In genomic region chr9:61101741-61102450, GRCm38 (mm10) we compare ENCODE assay signal across 9 mouse cellular contexts.
DNase-seq lines count a peak whose midpoint lies in the region; ATAC-seq and TF ChIP-seq lines count a peak whose summit lies in the region.
"Had no signal": no experiment of that assay in that cellular context is flagged by ENCODE, and none has a peak within 500 bp of the region (broad histone marks: within the 10 kb centered on the region; RNA-seq: fewer than 3 reads in every experiment).

No protein-coding gene starts in this region.

- no peak for TF ChIP-seq CTCF in Patski (IDR thresholded peaks at IDR 0.05)
- no peak for TF ChIP-seq CTCF in thymus, adult 2 months (IDR thresholded peaks at IDR 0.05; ENCODE audit: borderline replicate concordance, control insufficient read depth, extremely low read depth, insufficient read depth, low read length, poor library complexity)

- H3K4me1 ChIP-seq in forebrain, embryonic 13.5 days, result peaks cover 44% of the 10 kb centered on the region
- H3K4me1 ChIP-seq in limb, embryonic 13.5 days, result peaks cover 15% of the 10 kb centered on the region
- H3K4me1 ChIP-seq in thymus, adult 2 months (replicated peaks; ENCODE audit: control insufficient read depth, insufficient read depth, low read length), result no peaks in the 10 kb centered on the region

- H3K9ac ChIP-seq in forebrain, embryonic 13.5 days, result no peak overlapping the region
- H3K9ac ChIP-seq in limb, embryonic 13.5 days, result 0 out of 2 replicates have a peak overlapping the region, but pooled peaks have one; percentile 39

- no peaks in the 10 kb centered on the region for H3K9me3 ChIP-seq in forebrain, embryonic 13.5 days (replicated peaks)
- H3K9me3 ChIP-seq in limb, embryonic 13.5 days, result no peaks in the 10 kb centered on the region

- no peaks in the 10 kb centered on the region for H3K36me3 ChIP-seq in forebrain, embryonic 13.5 days (ENCODE audit: poor library complexity, severe bottlenecking)
- H3K36me3 ChIP-seq in limb, embryonic 13.5 days, result no peaks in the 10 kb centered on the region
- H3K36me3 ChIP-seq in thymus, adult 2 months (ENCODE audit: control insufficient read depth, insufficient read depth, low read length), result no peaks in the 10 kb centered on the region

- POLR2A ChIA-PET in Patski (lab: Charles Lee), result no interaction called here

- no peak overlapping the region for H3K4me3 ChIP-seq in forebrain, embryonic 13.5 days
- H3K4me3 ChIP-seq in limb, embryonic 13.5 days, result no peak overlapping the region
- H3K4me3 ChIP-seq in thymus, adult 2 months (ENCODE audit: control insufficient read depth, insufficient read depth, low read length), result no peak overlapping the region
- H3K4me3 ChIP-seq: heart, adult 2 months had no signal

- 5% methylated on average over 7 of the region's 7 CpGs for whole genome bisulfite sequencing in forebrain, embryonic 13.5 days
- WGBS in limb, embryonic 13.5 days, result 47% methylated on average over 7 of the region's 7 CpGs
- 94% methylated on average over 7 of the region's 7 CpGs for WGBS in thymus, adult 2 months

- in situ Hi-C loops in Patski (cut with MboI; ENCODE audit: low pct_unique_long_range_greater_than_20kb), result no loop called here

- CTCF ChIA-PET in Patski (lab: Charles Lee), result no interaction called here

- peak overlapping the region; percentile 31; the same call in 1 of the 2 replicates for H3K4me2 ChIP-seq in forebrain, embryonic 13.5 days
- peak overlapping the region; percentile 21; the same call in 1 of the 2 replicates for H3K4me2 ChIP-seq in limb, embryonic 13.5 days (replicated peaks)

- no peak for ATAC-seq in Patski
- peak; percentile 76 for ATAC-seq in forebrain, embryonic 13.5 days
- no peak for ATAC-seq in limb, embryonic 13.5 days (ENCODE audit: low FRiP score, low read depth)

- peak; percentile 38 for DNase-seq in Patski (ENCODE audit: low read depth, low spot score)
- DNase-seq in cerebellum, adult 9-11 months, result peak; percentile 25
- no peak for DNase-seq in T-cell, adult 2 months (ENCODE audit: low spot score)
- DNase-seq in adrenal gland, adult 18-20 months (ENCODE audit: low spot score in 2 of 2), result no peak
- no peak for DNase-seq in urinary bladder, postnatal 10 days (ENCODE audit: low spot score)
- DNase-seq in thymus, adult 2 months, result no peak
- DNase-seq: heart, adult 2 months had no signal

- no peaks in the 10 kb centered on the region for H3K27me3 ChIP-seq in Patski
- peaks cover 27% of the 10 kb centered on the region for H3K27me3 ChIP-seq in forebrain, embryonic 13.5 days
- H3K27me3 ChIP-seq in limb, embryonic 13.5 days, result peaks cover 42% of the 10 kb centered on the region
- H3K27me3 ChIP-seq in thymus, adult 2 months (ENCODE audit: control insufficient read depth, insufficient read depth, low read length), result no peaks in the 10 kb centered on the region

- TF ChIP-seq POLR2A in thymus, adult 2 months (IDR thresholded peaks at IDR 0.05; ENCODE audit: control insufficient read depth, extremely low read depth, insufficient read depth, low read length, poor library complexity), result no peak

- peak overlapping the region; percentile 82 for H3K27ac ChIP-seq in forebrain, embryonic 13.5 days
- no peak overlapping the region for H3K27ac ChIP-seq in limb, embryonic 13.5 days
- H3K27ac ChIP-seq in thymus, adult 2 months (ENCODE audit: control insufficient read depth, insufficient read depth, low read length), result no peak overlapping the region
- H3K27ac ChIP-seq: heart, adult 2 months had no signal

Comparison
In these comparisons a context has a peak if more than half of its experiments do, and no peak if none do; other contexts are left out.
1. DNase-seq: peak in Patski (single experiment) and cerebellum, adult 9-11 months (single experiment); none in T-cell, adult 2 months (single experiment), adrenal gland, adult 18-20 months (0 of 2), urinary bladder, postnatal 10 days (single experiment) and thymus, adult 2 months (single experiment).